Mouse (Mus musculus) midbrain, embryonic 16.5 days (tissue): ENCODE data around the gene Nusap1. TPM values are rescaled to one million over a fixed set of nuclear protein-coding genes. Genes with fewer than 3 reads are reported as not detected.
"Not testable (repeated sequence)": the region's sequence is repeated elsewhere in the genome, so short reads cannot be mapped to it uniquely, and the experiment has no call there.

Experiments
- ATAC-seq: fragments of 200-750 bp; cut with Nextera tagmentation; 2 replicates; pipeline ENCODE4 v1.8.0; 2017; ENCODE audit warnings: moderate TSS enrichment
- H3K27ac ChIP-seq: fragments of 300-500 bp; sonication (generic); 2 replicates; pipeline ENCODE4 v1.5.1; 2014; ENCODE audit warnings: mild to moderate bottlenecking, low read length, mixed read lengths
- H3K27me3 ChIP-seq: fragments of 300-500 bp; sonication (generic); 2 replicates; pipeline ENCODE4 v1.6.1; 2014; ENCODE audit warnings: low read depth, low read length, mixed read lengths; ENCODE audit not compliant: control insufficient read depth, insufficient read depth
- H3K36me3 ChIP-seq: fragments of 300-500 bp; sonication (generic); 2 replicates; pipeline ENCODE4 v1.6.1; 2014; ENCODE audit warnings: mild to moderate bottlenecking, low read length, moderate library complexity, mixed read lengths; ENCODE audit not compliant: control insufficient read depth, insufficient read depth
- H3K4me1 ChIP-seq: fragments of 300-500 bp; sonication (generic); 2 replicates; pipeline ENCODE4 v1.6.1; 2014; ENCODE audit warnings: mild to moderate bottlenecking, low read length, mixed read lengths; ENCODE audit not compliant: control insufficient read depth, insufficient read depth
- H3K4me2 ChIP-seq: fragments of 300-500 bp; sonication (generic); 2 replicates; pipeline ENCODE4 v1.6.1; 2014; ENCODE audit warnings: mild to moderate bottlenecking, low read length, mixed read lengths
- H3K4me3 ChIP-seq: fragments of 300-500 bp; sonication (generic); 2 replicates; pipeline ENCODE4 v1.5.1; 2014; ENCODE audit warnings: low read depth, mild to moderate bottlenecking, low read length, moderate library complexity, mixed read lengths
- H3K9ac ChIP-seq: fragments of 300-500 bp; sonication (generic); 2 replicates; pipeline ENCODE4 v1.6.1; 2014; ENCODE audit warnings: low read depth, low read length, mixed read lengths
- H3K9me3 ChIP-seq: fragments of 300-500 bp; sonication (generic); replicated peaks from 2 replicates; pipeline ENCODE4 v1.6.1; 2014; ENCODE audit warnings: mild to moderate bottlenecking, low read length, mixed read lengths; ENCODE audit not compliant: control insufficient read depth, poor library complexity, severe bottlenecking
- WGBS: fragments of 180-500 bp; shearing (Covaris S2); extraction: QIAGEN DNeasy Blood & Tissue Kit; methylation state at CpG from one replicate; pipeline ENCODE4 v1.1.7; 2014; 5-methylcytosine and 5-hydroxymethylcytosine counted together
- polyA plus RNA-seq: library from polyadenylated mRNA; unstranded; fragments of >200 nt; fragmentation: Nextera tagmentation; extraction: Ambion mirVana; gene quantifications from 2 replicates; pipeline ENCODE4 v1.2.1, GENCODE M21; 2015

The Nusap1 gene
- polyA plus RNA-seq, 1 experiment from 2014 or later = 7.1 TPM

DNA sequence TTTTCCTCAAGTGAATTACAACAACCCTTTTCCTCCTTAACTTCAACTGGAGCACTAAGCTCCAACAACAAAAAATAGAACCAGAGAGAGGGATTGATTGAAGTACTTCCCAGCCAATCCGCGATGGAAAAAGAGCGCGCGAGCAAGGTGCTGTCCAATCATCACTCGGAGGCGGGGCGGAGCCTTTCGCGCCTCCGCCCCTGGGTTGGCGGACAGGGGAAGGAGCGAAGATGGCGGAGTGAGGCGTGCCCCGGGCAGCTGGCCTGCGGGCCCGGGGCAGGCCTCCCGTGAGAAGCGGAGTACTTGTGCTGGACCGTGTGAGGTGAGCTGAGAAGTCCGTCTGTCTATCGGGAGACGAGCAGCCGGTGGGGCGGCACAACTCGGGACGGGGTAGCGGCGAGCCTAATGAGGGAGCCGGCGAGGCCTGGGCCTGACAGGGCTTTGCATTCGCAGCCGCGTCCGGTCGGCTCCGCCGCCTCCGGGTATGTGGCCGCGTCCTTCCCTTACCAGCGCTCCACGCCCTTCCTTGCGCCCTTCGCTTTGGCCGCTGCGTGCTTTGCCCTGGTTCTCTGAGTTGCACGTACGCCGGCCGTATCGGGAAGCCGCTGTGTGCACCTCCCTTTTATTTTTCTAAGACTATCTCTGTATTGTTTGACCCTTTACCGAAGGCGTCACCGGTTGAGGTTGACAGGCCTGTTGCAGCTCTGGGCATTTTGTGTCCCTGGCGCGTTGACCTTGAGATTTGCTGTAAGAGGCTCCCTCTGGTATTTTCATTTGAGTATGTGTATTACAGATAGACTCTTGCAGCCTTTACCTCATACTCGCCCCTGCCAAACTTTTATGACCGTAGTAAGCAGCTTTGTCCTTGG, 23.8 kb upstream of the Nusap1 start:
- no peaks in the 10 kb centered on the region for H3K9me3 ChIP-seq
- peak overlapping the region; percentile 83 for H3K27ac ChIP-seq
- ATAC-seq = peak; percentile 98
- H3K4me2 ChIP-seq = peak overlapping the region; percentile 71
- H3K9ac ChIP-seq = peak overlapping the region; percentile 90
- under 1% methylated on average over 60 of the region's 61 CpGs for whole genome bisulfite sequencing
- H3K36me3 ChIP-seq = peaks cover 15% of the 10 kb centered on the region
- no peaks in the 10 kb centered on the region for H3K27me3 ChIP-seq
- H3K4me3 ChIP-seq = peak overlapping the region; percentile 80
- H3K4me1 ChIP-seq = peaks cover 21% of the 10 kb centered on the region

DNA sequence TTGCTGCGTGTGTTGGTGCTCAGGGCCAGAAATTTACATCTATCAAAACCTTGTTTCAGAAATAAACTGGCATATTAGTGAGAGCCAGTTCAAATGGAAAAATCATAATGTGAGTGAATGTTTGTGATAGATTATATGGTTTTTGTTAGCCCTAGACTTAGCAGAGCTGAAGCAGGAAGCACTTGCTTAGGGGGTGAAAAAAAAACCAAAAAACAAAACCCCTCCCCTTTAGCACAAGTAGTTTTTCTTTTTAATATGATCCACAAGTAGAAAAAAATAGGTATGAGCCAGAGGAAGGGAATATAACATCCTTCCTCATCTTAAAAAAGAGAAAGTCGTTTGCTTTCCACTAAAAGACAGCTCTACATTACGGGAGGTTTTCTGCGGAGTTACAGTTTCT, 22.8 kb upstream of the Nusap1 start:
- 50% methylated on average over 4 of the region's 4 CpGs for WGBS

DNA sequence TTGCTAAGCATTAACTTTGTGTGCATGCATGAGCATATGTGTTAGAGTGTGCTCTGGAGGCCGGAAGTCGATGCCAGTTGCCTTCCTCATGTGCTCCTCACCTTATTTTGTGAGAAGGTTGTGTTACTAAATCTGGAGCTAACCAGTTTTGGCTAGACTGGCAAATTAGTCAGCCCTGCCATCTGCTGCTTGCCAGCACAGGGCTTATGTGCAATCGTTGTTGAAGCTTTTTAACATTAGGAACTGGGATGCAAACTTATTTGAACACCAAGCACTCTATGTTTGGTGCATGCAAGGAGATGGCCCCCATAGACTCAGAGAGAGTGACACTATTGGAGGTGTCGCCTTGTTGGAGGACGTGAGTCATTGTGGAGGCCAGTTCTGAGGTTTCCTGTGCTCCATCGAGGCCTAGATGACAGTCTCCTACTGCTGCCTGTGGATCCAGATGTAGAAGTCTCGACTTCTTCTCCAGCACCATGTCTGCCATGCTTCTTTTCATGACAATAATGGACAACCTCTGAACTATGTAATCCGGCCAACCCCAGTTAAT, 21.2 kb upstream of the Nusap1 start:
- H3K4me1 ChIP-seq = peaks cover 32% of the 10 kb centered on the region
- H3K36me3 ChIP-seq = peaks cover 13% of the 10 kb centered on the region; the same call in 1 of the 2 replicates
- no peak overlapping the region for H3K4me2 ChIP-seq
- no peak overlapping the region for H3K4me3 ChIP-seq
- H3K9me3 ChIP-seq = no peaks in the 10 kb centered on the region
- no peak overlapping the region for H3K27ac ChIP-seq
- WGBS = 92% methylated on average over 8 of the region's 8 CpGs
- ATAC-seq = no peak
- no peak overlapping the region for H3K9ac ChIP-seq
- H3K27me3 ChIP-seq = no peaks in the 10 kb centered on the region

More for the DNA sequence above, 22.8 kb upstream of the Nusap1 start:
- ATAC-seq = no peak
- Histone ChIP-seq H3K9me3 (no peaks in the 10 kb centered on the region), H3K4me1 (peaks cover 21% of the 10 kb centered on the region), H3K9ac (peak overlapping the region; percentile 15; the same call in 1 of the 2 replicates), H3K36me3 (peaks cover 18% of the 10 kb centered on the region; the same call in 1 of the 2 replicates), H3K4me2 (peak overlapping the region; percentile 71), H3K27ac (no peak overlapping the region), H3K27me3 (no peaks in the 10 kb centered on the region), H3K4me3 (peak overlapping the region; percentile 80)

DNA sequence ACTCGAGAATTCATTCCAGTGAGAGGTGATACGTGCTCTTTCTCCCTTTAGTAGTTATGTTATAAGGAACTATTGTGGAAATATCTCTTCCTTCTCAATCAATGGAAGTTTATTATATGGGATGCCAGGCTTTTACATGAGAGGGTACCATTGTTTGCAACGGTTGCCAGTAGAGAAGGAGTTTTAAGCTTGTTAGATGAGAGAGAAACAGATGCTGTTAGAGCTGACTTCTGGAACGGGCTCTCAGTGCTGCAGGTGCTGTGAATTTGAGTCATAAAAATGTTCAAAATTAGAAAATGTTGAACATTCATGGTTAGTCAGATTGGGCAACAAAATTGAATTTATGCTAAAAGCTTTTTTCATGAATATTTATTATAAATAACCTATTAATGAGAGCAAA, 17.1 kb upstream of the Nusap1 start:
- Histone ChIP-seq H3K27me3 (no peaks in the 10 kb centered on the region), H3K27ac (no peak overlapping the region), H3K4me3 (no peak overlapping the region), H3K9ac (no peak overlapping the region), H3K36me3 (peaks cover 16% of the 10 kb centered on the region), H3K4me2 (no peak overlapping the region), H3K4me1 (peaks cover 15% of the 10 kb centered on the region), H3K9me3 (no peaks in the 10 kb centered on the region)
- WGBS = 83% methylated on average over 4 of the region's 4 CpGs
- ATAC-seq = no peak

DNA sequence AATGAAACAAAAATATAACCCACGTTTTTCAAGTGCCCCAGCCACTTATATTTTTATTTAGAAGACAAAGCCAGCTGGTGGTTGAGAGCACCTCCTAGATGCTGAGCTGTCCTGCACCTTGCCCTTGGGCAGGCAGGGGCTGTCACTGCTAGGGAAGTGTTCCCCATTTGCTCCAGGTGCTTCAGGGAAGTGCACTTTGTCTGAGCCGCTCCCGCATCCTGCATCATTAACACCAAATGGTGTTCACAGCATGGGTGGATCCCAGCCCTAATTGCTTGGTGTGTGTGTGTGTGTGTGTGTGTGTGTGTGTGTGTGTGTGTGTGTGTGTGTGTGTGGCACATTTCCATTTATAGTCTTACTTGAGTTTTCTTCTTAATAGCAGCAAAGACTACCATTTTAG, 16.5 kb upstream of the Nusap1 start:
- not testable (repeated sequence) for H3K27ac ChIP-seq, H3K9ac ChIP-seq, H3K27me3 ChIP-seq, H3K4me2 ChIP-seq, H3K9me3 ChIP-seq, ATAC-seq, H3K4me3 ChIP-seq
- peaks cover 16% of the 10 kb centered on the region for H3K36me3 ChIP-seq
- peaks cover 15% of the 10 kb centered on the region for H3K4me1 ChIP-seq
- WGBS = 74% methylated on average over 3 of the region's 3 CpGs

DNA sequence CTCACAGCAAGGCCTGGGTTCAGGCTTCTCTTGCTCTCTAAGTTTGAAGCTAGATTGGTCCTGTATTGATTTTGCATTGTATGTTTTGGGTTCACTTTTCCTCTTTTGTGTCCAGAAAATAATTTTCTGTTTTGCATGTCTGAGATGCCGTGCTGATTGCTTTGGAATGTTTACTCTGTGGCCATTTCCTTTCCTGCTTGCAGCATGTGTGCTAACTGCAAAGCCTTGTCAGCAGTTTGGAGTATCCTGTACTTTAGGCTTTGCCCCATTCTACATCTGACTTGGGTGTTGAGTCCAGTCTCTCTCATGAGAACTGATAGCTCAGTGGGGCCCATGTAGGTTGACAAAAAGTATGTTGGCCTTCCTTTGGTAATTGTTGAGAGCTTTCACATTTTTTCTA, 15.6 kb upstream of the Nusap1 start:
- Histone ChIP-seq H3K4me3 (no peak overlapping the region), H3K4me2 (no peak overlapping the region), H3K36me3 (peaks cover 19% of the 10 kb centered on the region), H3K27ac (no peak overlapping the region), H3K9ac (no peak overlapping the region), H3K27me3 (no peaks in the 10 kb centered on the region), H3K4me1 (peaks cover 15% of the 10 kb centered on the region), H3K9me3 (no peaks in the 10 kb centered on the region)
- WGBS = 74% methylated on average over 1 of the region's 1 CpGs
- no peak for ATAC-seq

DNA sequence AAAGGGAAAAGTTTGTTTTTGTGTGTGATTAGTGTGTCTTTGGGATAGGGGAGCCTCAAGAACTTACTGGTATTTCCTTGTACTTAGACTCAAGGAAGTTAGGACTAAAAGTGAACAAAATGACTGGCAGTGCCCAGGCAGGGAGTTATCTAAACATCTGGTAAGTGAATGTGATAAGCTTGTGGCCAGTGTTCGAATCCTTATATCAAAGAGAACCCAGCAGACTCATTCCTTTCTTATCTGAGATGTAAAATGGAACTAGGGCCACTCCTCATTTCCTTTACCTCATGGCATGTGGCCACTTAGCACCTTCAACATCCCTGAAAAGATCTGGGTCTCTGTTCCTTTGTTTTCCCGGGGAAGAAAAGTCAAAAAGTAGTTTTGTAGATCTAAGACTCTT, 14.2 kb upstream of the Nusap1 start:
- Histone ChIP-seq H3K36me3 (peaks cover 15% of the 10 kb centered on the region), H3K27ac (no peak overlapping the region), H3K9ac (no peak overlapping the region), H3K27me3 (no peaks in the 10 kb centered on the region), H3K4me3 (no peak overlapping the region), H3K4me1 (peaks cover 11% of the 10 kb centered on the region), H3K4me2 (no peak overlapping the region), H3K9me3 (no peaks in the 10 kb centered on the region)
- 95% methylated on average over 2 of the region's 2 CpGs for WGBS
- ATAC-seq = no peak

DNA sequence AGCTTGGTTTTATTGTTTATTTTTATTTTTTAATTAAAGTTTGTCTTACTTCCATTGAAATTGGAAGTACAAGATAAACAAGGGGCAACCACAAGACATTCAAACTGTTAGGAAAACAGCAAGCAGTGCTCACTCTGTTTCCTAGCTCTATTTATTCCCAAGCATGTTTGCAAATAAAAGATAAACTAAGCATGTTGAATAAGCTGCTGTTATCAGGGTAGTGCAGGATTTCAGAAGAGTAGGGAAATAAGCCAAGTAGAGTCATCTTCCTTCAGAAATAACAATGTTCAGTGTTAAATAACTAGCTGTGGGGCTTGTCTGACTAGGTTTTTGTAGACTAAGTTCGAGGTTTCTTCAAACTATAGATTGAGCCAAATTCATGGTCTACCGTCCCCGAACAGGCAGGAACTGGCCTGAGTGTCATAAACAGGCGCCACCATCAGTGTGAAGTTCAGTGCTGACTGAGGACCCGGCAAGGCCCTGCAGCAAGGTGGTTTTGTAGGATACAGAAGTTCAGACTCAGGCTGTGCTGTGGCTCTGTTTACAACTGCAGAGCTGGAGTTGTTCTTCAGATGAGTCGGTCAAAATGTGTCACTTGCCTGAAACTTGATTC, 12.6 kb upstream of the Nusap1 start:
- H3K36me3 ChIP-seq = peaks cover 9% of the 10 kb centered on the region

DNA sequence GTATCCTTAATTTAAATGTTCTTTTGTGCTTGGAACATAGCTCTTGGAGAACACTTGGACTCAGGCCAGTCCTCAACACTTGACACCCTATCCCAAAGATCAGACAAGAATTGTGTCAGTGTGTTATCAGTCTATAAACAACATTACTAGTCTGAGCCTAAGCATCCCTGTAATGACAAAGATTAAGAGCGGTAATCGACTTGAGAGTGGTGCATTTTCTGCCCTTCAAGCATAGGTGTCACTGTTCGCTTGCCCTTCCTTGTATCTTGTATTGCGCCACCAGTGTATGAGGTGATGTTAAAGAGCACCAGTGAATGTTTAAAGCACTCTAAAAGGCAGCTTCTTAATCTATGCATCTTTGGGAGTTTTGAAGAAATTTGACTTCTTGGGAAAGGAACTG, 11.1 kb upstream of the Nusap1 start:
- WGBS = 94% methylated on average over 4 of the region's 4 CpGs
- H3K27ac ChIP-seq = no peak overlapping the region
- no peak overlapping the region for H3K4me2 ChIP-seq
- no peak overlapping the region for H3K4me3 ChIP-seq
- no peaks in the 10 kb centered on the region; the same call in 1 of the 2 replicates for H3K4me1 ChIP-seq
- ATAC-seq = no peak
- H3K36me3 ChIP-seq = peaks cover 9% of the 10 kb centered on the region
- no peaks in the 10 kb centered on the region for H3K27me3 ChIP-seq
- no peaks in the 10 kb centered on the region for H3K9me3 ChIP-seq
- H3K9ac ChIP-seq = no peak overlapping the region

More for the DNA sequence above, 12.6 kb upstream of the Nusap1 start:
- H3K9ac ChIP-seq = no peak overlapping the region
- no peak overlapping the region for H3K4me3 ChIP-seq
- peaks cover 11% of the 10 kb centered on the region for H3K4me1 ChIP-seq
- no peak overlapping the region for H3K27ac ChIP-seq
- ATAC-seq = no peak
- WGBS = 96% methylated on average over 6 of the region's 6 CpGs
- H3K4me2 ChIP-seq = no peak overlapping the region
- H3K27me3 ChIP-seq = no peaks in the 10 kb centered on the region
- H3K9me3 ChIP-seq = no peaks in the 10 kb centered on the region
